Mouse (Mus musculus) hindbrain, embryonic 11.5 days (tissue): ENCODE measurements around the gene Gm21748. TPM values are rescaled to one million over a fixed set of nuclear protein-coding genes. Genes with fewer than 3 reads are reported as not detected.
"Not testable (repeated sequence)": the region's sequence is repeated elsewhere in the genome, so short reads cannot be mapped to it uniquely, and the experiment has no call there.

Experiments used
- ATAC-seq: fragments of 200-750 bp; cut with Nextera tagmentation; 2 replicates; pipeline ENCODE4 v1.8.0; 2017; ENCODE audit warnings: mild to moderate bottlenecking, moderate TSS enrichment, moderate library complexity; ENCODE audit not compliant: low FRiP score
- DNase-seq: peaks from one replicate; pipeline ENCODE4 v3.0.0-alpha.2; 2015; ENCODE audit warnings: low spot score
- H3K27ac ChIP-seq: fragments of 300-500 bp; sonication (generic); 2 replicates; pipeline ENCODE4 v1.5.1; 2014; ENCODE audit warnings: mild to moderate bottlenecking, low read depth, low read length
- H3K27me3 ChIP-seq: fragments of 300-500 bp; sonication (generic); 2 replicates; pipeline ENCODE4 v1.6.1; 2014; ENCODE audit warnings: mild to moderate bottlenecking, low read length, moderate library complexity, mixed read lengths; ENCODE audit not compliant: control insufficient read depth, insufficient read depth
- H3K36me3 ChIP-seq: fragments of 300-500 bp; sonication (generic); 2 replicates; pipeline ENCODE4 v1.6.1; 2014; ENCODE audit warnings: mild to moderate bottlenecking, low read length, moderate library complexity, mixed read lengths; ENCODE audit not compliant: control insufficient read depth, insufficient read depth
- H3K4me1 ChIP-seq: fragments of 300-500 bp; sonication (generic); replicated peaks from 2 replicates; pipeline ENCODE4 v1.6.1; 2014; ENCODE audit warnings: low read length, mixed read lengths; ENCODE audit not compliant: control insufficient read depth, insufficient read depth
- H3K4me2 ChIP-seq: fragments of 300-500 bp; sonication (generic); replicated peaks from 2 replicates; pipeline ENCODE4 v1.6.1; 2014; ENCODE audit warnings: mild to moderate bottlenecking, low read depth, low read length
- H3K4me3 ChIP-seq: fragments of 300-500 bp; sonication (generic); 2 replicates; pipeline ENCODE4 v1.5.1; 2014; ENCODE audit warnings: low read depth, low read length
- H3K9ac ChIP-seq: fragments of 300-500 bp; sonication (generic); 2 replicates; pipeline ENCODE4 v1.6.1; 2014; ENCODE audit warnings: low read depth, low read length
- H3K9me3 ChIP-seq: fragments of 300-500 bp; sonication (generic); 2 replicates; pipeline ENCODE4 v1.6.1; 2016; ENCODE audit warnings: low read length; ENCODE audit not compliant: control insufficient read depth
- WGBS: fragments of 180-500 bp; shearing (Covaris S2); extraction: QIAGEN DNeasy Blood & Tissue Kit; methylation state at CpG from one replicate; pipeline ENCODE4 v1.1.7; 2014; 5-methylcytosine and 5-hydroxymethylcytosine counted together
- polyA plus RNA-seq: library from polyadenylated mRNA; unstranded; fragments of >200 nt; fragmentation: Nextera tagmentation; extraction: Ambion mirVana; gene quantifications from 2 replicates; pipeline ENCODE4 v1.2.1, GENCODE M21; 2014

The Gm21748 gene
- not detected in 2 replicates for polyA plus RNA-seq

DNA sequence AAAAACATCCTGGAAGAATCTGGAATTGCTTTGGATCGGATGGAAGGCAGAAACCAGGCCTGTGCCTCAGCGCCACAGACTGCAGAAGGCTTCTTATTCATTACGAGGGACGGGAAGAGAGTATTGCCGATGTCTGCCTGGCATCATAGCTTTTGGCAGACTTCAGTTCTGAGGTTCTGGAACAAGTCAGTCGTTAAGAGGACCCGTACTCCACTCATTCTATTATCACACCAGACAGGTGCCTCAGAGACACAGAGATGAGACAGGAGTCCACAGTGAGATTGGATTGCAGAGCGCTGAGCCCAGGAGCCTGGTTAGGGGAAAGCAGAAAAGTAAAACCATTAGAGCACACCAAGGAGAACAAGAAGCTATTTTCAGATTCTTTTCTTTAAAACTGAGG, at the start of gene Gm21748:
Gm21748 (minus strand) TSS at position 101 of the 400 bp plus-strand sequence.
- H3K27me3 ChIP-seq, H3K4me1 ChIP-seq, DNase-seq, ATAC-seq, H3K4me3 ChIP-seq, H3K9me3 ChIP-seq, H3K36me3 ChIP-seq, H3K27ac ChIP-seq, H3K9ac ChIP-seq, H3K4me2 ChIP-seq: not testable (repeated sequence)
- no CpG with 5 or more reads among the region's 8 CpGs for WGBS

Other genes with a start within 250 kb of the Gm21748 start
- gene Gm21860, start 84.4 kb downstream of the Gm21748 start, polyA plus RNA-seq: not detected in 2 replicates
- not detected in 2 replicates for gene Gm47283, start 54.4 kb downstream of the Gm21748 start, polyA plus RNA-seq